Mouse (Mus musculus) duodenum, adult 2 months (tissue): ENCODE measurements around the gene Isoc2b. TPM values are rescaled to one million over a fixed set of nuclear protein-coding genes. Genes with fewer than 3 reads are reported as not detected.

Experiments
- polyA plus RNA-seq: library from polyadenylated mRNA; depleted of rRNA; stranded (reverse); fragments of >200 nt; gene quantifications from 2 replicates; pipeline ENCODE4 v1.2.3, GENCODE M21; 2012; ENCODE audit warnings: low replicate concordance; rRNA removed

The Isoc2b gene
- polyA plus RNA-seq: 31.8 and 33.1 TPM in 2 replicates

GRCm38 (mm10) chr7:4870133-4870532 is at the start of gene Isoc2b:
Gene Isoc2b, minus strand, starts transcription at chr7:4870258.

GRCm38 (mm10) chr7:4915007-4915665 is 45.1 kb upstream of the Isoc2b start, which contains the start of gene Zfp628:
Gene Zfp628, plus strand, starts transcription at chr7:4915217.

GRCm38 (mm10) chr7:4906466-4906950 is 36.5 kb upstream of the Isoc2b start, which contains the start of gene Gm36210:
Gene Gm36210, minus strand, starts transcription at chr7:4906516.

GRCm38 (mm10) chr7:4876753-4877221 is 6.7 kb upstream of the Isoc2b start, which contains the start of gene Isoc2a:
Gene Isoc2a, plus strand, starts transcription at chr7:4877153.

GRCm38 (mm10) chr7:4844245-4844916 is 25.7 kb downstream of the Isoc2b start, which contains the start of gene Shisa7:
Gene Shisa7, minus strand, starts transcription at chr7:4844696.

GRCm38 (mm10) chr7:4812303-4813104 is 57.6 kb downstream of the Isoc2b start, which contains the start of gene Ube2s:
Gene Ube2s, minus strand, starts transcription at chr7:4812590.

Other genes starting within 250 kb of the Isoc2b start
- gene Tmem86b, start 238.8 kb downstream of the Isoc2b start, polyA plus RNA-seq: 185 and 471 TPM in 2 replicates
- gene Ppp6r1, start 211.2 kb downstream of the Isoc2b start, polyA plus RNA-seq: 104 and 147 TPM in 2 replicates
- 31.7 and 34.2 TPM in 2 replicates for gene Hspbp1, start 185.2 kb downstream of the Isoc2b start, polyA plus RNA-seq
- 2.1 and 3.8 TPM in 2 replicates for gene Brsk1, start 179.7 kb downstream of the Isoc2b start, polyA plus RNA-seq
- gene Tmem150b, start 145.0 kb downstream of the Isoc2b start, polyA plus RNA-seq: 44.7 and 105 TPM in 2 replicates
- gene Kmt5c, start 130.1 kb downstream of the Isoc2b start, polyA plus RNA-seq: 208 and 341 TPM in 2 replicates
- gene Cox6b2, start 117.2 kb downstream of the Isoc2b start, polyA plus RNA-seq: 8.1 and 47.7 TPM in 2 replicates
- gene Fam71e2, start 99.0 kb downstream of the Isoc2b start, polyA plus RNA-seq: not detected in 2 replicates
- gene Il11, start 87.4 kb downstream of the Isoc2b start, polyA plus RNA-seq: 0.21 and 0.53 TPM in 2 replicates
- gene Tmem190, start 87.3 kb downstream of the Isoc2b start, polyA plus RNA-seq: not detected in 2 replicates
- 245 and 842 TPM in 2 replicates for gene Tmem238, start 80.6 kb downstream of the Isoc2b start, polyA plus RNA-seq
- 347 and 393 TPM in 2 replicates for gene Rpl28, start 77.4 kb downstream of the Isoc2b start, polyA plus RNA-seq
- gene Ube2s, start 57.7 kb downstream of the Isoc2b start, polyA plus RNA-seq: 184 and 256 TPM in 2 replicates
- gene Shisa7, start 25.6 kb downstream of the Isoc2b start, polyA plus RNA-seq: 0.19 and 3.1 TPM in 2 replicates
- gene Isoc2a, start 6.9 kb upstream of the Isoc2b start, polyA plus RNA-seq: 34.1 and 38.8 TPM in 2 replicates
- gene Gm36210, start 36.3 kb upstream of the Isoc2b start, polyA plus RNA-seq: not detected in 2 replicates
- 26.2 and 34.2 TPM in 2 replicates for gene Zfp628, start 45.0 kb upstream of the Isoc2b start, polyA plus RNA-seq
- 8.4 and 8.7 TPM in 2 replicates for gene Nat14, start 51.8 kb upstream of the Isoc2b start, polyA plus RNA-seq
- 2.7 and 4.6 TPM in 2 replicates for gene Ssc5d, start 55.5 kb upstream of the Isoc2b start, polyA plus RNA-seq
- gene Sbk2, start 94.1 kb upstream of the Isoc2b start, polyA plus RNA-seq: not detected in 2 replicates
- 0.02 TPM in 1 of 2 replicates, not detected in the other for gene Sbk3, start 100.9 kb upstream of the Isoc2b start, polyA plus RNA-seq
- 39.0 and 47.9 TPM in 2 replicates for gene Zfp579, start 125.9 kb upstream of the Isoc2b start, polyA plus RNA-seq
- gene Zfp524, start 144.2 kb upstream of the Isoc2b start, polyA plus RNA-seq: 46.4 and 57.1 TPM in 2 replicates
- gene Fiz1, start 144.4 kb upstream of the Isoc2b start, polyA plus RNA-seq: 24.9 and 25.9 TPM in 2 replicates
- not detected in 2 replicates for gene Gm44973, start 145.2 kb upstream of the Isoc2b start, polyA plus RNA-seq
- 29.9 and 32.6 TPM in 2 replicates for gene Zfp865, start 150.1 kb upstream of the Isoc2b start, polyA plus RNA-seq
- 1.6 and 2.3 TPM in 2 replicates for gene Ccdc106, start 150.3 kb upstream of the Isoc2b start, polyA plus RNA-seq
- not detected in 2 replicates for gene 4632433K11Rik, start 163.9 kb upstream of the Isoc2b start, polyA plus RNA-seq
- 6.7 and 8.4 TPM in 2 replicates for gene Zfp784, start 168.2 kb upstream of the Isoc2b start, polyA plus RNA-seq
- 18.1 and 22.7 TPM in 2 replicates for gene Zfp580, start 181.3 kb upstream of the Isoc2b start, polyA plus RNA-seq
- 108 and 110 TPM in 2 replicates for gene U2af2, start 191.9 kb upstream of the Isoc2b start, polyA plus RNA-seq
- 442 and 660 TPM in 2 replicates for gene Epn1, start 210.0 kb upstream of the Isoc2b start, polyA plus RNA-seq
- not detected in 2 replicates for gene Rfpl4, start 246.7 kb upstream of the Isoc2b start, polyA plus RNA-seq